Mouse (Mus musculus): ENCODE data around the gene Tsku.

DNA sequence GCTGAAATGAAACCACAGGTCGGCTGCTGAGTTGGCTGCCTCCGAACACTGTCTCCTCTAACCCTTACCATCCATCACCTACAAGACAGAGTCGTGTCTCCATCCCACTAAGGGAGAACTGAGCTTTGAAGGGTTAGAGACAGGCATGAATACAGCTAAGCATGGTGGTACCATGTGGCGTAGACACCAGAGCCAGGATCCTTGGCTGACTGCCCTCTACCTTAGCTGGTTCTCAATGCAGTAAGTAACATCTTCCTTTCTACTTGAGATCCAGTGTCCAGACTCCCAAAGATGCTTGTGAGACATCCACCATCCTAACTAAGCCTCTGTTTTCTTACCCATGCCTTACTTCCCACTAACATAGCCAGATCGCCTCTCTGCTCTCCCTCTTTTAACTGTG, 7.5 kb downstream of the Tsku start:
- TF ChIP-seq CTCF (IDR thresholded peaks at IDR 0.05; ENCODE audit: control insufficient read depth, insufficient read depth, insufficient read length) (no peak), FOSL1 (IDR thresholded peaks at IDR 0.05; ENCODE audit: insufficient read depth, low read length, poor library complexity, severe bottlenecking) (no peak), USF1 (IDR thresholded peaks at IDR 0.05; ENCODE audit: low read depth) (no peak)

Measured in C2C12 (cell line).